Mouse (Mus musculus) forebrain, postnatal 0 days (tissue): ENCODE results near the gene Cd99l2. TPM values are rescaled to one million over a fixed set of nuclear protein-coding genes. Genes with fewer than 3 reads are reported as not detected.

ENCODE experiments used
- ATAC-seq: fragments of 200-750 bp; cut with Nextera tagmentation; 2 replicates; pipeline ENCODE4 v1.8.0; 2017; ENCODE audit warnings: mild to moderate bottlenecking, moderate library complexity
- DNase-seq: peaks from one replicate; pipeline ENCODE4 v3.0.0-alpha.2; 2015
- H3K27ac ChIP-seq: fragments of 300-500 bp; sonication (generic); 2 replicates; pipeline ENCODE4 v1.5.1; 2014; ENCODE audit warnings: low read depth, mild to moderate bottlenecking, antibody characterized with exemption, low read length, moderate library complexity, mixed read lengths
- H3K27me3 ChIP-seq: fragments of 300-500 bp; sonication (generic); 2 replicates; pipeline ENCODE4 v1.6.1; 2014; ENCODE audit warnings: mild to moderate bottlenecking, low read length, mixed read lengths; ENCODE audit not compliant: insufficient read depth
- H3K36me3 ChIP-seq: fragments of 300-500 bp; sonication (generic); 2 replicates; pipeline ENCODE4 v1.6.1; 2014; ENCODE audit warnings: mild to moderate bottlenecking, moderate library complexity; ENCODE audit not compliant: insufficient read depth
- H3K4me1 ChIP-seq: fragments of 300-500 bp; sonication (generic); 2 replicates; pipeline ENCODE4 v1.6.1; 2014; ENCODE audit warnings: antibody characterized with exemption; ENCODE audit not compliant: insufficient read depth
- H3K4me2 ChIP-seq: fragments of 300-500 bp; sonication (generic); 2 replicates; pipeline ENCODE4 v1.6.1; 2014; ENCODE audit warnings: low read depth, mild to moderate bottlenecking, moderate library complexity
- H3K4me3 ChIP-seq: fragments of 300-500 bp; sonication (generic); 2 replicates; pipeline ENCODE4 v1.5.1; 2014; ENCODE audit warnings: low read depth, low read length, mixed read lengths
- H3K9ac ChIP-seq: fragments of 300-500 bp; sonication (generic); 2 replicates; pipeline ENCODE4 v1.6.1; 2014; ENCODE audit warnings: mild to moderate bottlenecking
- H3K9me3 ChIP-seq: fragments of 300-500 bp; sonication (generic); 2 replicates; pipeline ENCODE4 v1.6.1; 2016; ENCODE audit warnings: low read length
- CTCF ChIP-seq: sonication (generic); IDR thresholded peaks from 2 replicates; pipeline ENCODE4 v1.5.1; 2016; ENCODE audit warnings: antibody characterized with exemption, control low read depth, low read depth
- WGBS: fragments of 180-500 bp; shearing (Covaris S2); extraction: QIAGEN DNeasy Blood & Tissue Kit; methylation state at CpG from one replicate; pipeline ENCODE4 v1.1.7; 2014; 5-methylcytosine and 5-hydroxymethylcytosine counted together
- polyA plus RNA-seq: library from polyadenylated mRNA; unstranded; fragments of >200 nt; fragmentation: Nextera tagmentation; extraction: Ambion mirVana; gene quantifications from 2 replicates; pipeline ENCODE4 v1.2.1, GENCODE M21; 2015
- total RNA-seq: library from RNA; depleted of rRNA; stranded (reverse); fragments of >200 nt; gene quantifications from 2 replicates; pipeline ENCODE4 v1.2.3, GENCODE M21; 2014

Cd99l2 gene
- total and polyA plus RNA-seq, 2 experiments from 2014 or later = 61.1 to 94.8 TPM

DNA sequence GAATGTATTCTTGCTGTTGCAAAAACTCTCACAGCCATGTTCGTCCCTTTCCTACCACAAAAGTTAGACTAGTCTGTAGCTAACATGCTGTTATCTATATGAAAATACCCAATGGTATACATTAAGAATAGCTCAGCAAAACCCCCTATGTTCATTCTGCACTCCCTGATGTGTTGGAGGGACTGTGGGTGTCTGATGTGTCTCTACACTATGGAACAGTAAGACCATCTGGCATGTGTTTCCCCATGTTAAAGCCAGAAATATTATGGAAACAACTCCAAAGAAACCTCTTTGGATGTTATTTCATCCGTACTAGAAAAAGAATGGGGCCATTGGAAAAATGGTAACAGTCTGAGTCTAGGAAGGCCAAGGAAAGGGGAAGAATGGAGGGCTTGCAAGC is 57.1 kb downstream of the Cd99l2 start:
- Histone ChIP-seq H3K4me3 (no peak overlapping the region), H3K27ac (no peak overlapping the region), H3K9ac (no peak overlapping the region), H3K27me3 (no peaks in the 10 kb centered on the region), H3K4me2 (no peak overlapping the region), H3K9me3 (no peaks in the 10 kb centered on the region), H3K36me3 (0 out of 2 replicates have a peak, but pooled peaks cover 4% of the 10 kb centered on the region), H3K4me1 (no peaks in the 10 kb centered on the region)
- DNase-seq (no peak), ATAC-seq (no peak; the same call in 1 of the 2 replicates)
- TF ChIP-seq CTCF = no peak
- 79% methylated on average over 2 of the region's 2 CpGs for WGBS

DNA sequence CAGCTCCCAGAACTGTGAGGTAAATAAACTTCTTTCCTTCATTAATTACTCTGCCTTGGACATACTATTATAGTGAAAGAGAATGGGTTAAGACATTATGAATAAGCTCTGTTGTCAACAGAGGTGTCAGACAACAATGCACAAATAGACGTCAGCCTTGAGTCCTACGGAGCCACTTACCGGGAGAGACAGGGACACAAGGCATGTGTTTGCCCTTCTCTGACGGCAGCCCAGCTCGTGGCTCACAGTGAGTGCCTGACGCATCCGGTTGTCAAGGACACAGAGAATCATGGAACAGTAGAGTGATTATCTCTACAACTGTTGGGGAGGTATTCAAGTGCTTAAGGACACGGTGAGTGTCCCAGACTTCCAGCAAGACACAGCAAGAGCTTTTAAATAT is 57.8 kb downstream of the Cd99l2 start:
- Histone ChIP-seq H3K27me3 (no peaks in the 10 kb centered on the region), H3K9ac (no peak overlapping the region), H3K9me3 (no peaks in the 10 kb centered on the region), H3K27ac (no peak overlapping the region), H3K4me2 (no peak overlapping the region), H3K4me1 (no peaks in the 10 kb centered on the region), H3K36me3 (no peaks in the 10 kb centered on the region), H3K4me3 (no peak overlapping the region)
- ATAC-seq (peak; percentile 59), DNase-seq (no peak)
- no peak for TF ChIP-seq CTCF
- 30% methylated on average over 8 of the region's 8 CpGs for WGBS

DNA sequence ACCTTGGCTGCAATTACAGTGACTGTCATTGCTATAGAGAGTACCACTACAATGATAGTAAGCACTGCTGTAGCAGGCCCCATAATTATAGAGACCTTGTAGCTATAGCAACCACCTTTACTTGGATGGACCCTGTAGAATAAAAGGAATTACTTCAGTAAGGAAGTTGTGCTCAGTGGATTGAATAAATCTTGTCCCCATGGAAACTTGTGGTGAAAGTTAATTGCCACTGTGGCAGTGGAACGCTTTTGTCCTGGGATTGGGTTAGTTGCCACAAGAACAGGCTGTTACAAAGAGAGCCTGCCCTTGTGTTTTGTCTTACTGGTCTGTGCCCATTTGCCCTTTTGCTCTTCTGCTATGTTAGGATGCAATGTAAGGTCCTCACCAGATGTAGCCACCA is 58.2 kb downstream of the Cd99l2 start:
- H3K9me3 ChIP-seq = no peaks in the 10 kb centered on the region
- H3K36me3 ChIP-seq = no peaks in the 10 kb centered on the region
- H3K27me3 ChIP-seq = no peaks in the 10 kb centered on the region
- H3K4me1 ChIP-seq = no peaks in the 10 kb centered on the region
- H3K4me2 ChIP-seq = no peak overlapping the region
- no peak for TF ChIP-seq CTCF
- WGBS = 40% methylated on average over 1 of the region's 1 CpGs
- ATAC-seq (peak; percentile 64), DNase-seq (no peak)
- no peak overlapping the region for H3K27ac ChIP-seq
- H3K4me3 ChIP-seq = no peak overlapping the region
- H3K9ac ChIP-seq = no peak overlapping the region

GRCm38 (mm10) chrX:71430900-71431299 is 61.7 kb downstream of the Cd99l2 start:
- Histone ChIP-seq H3K4me3 (no peak overlapping the region), H3K9ac (no peak overlapping the region), H3K9me3 (no peaks in the 10 kb centered on the region), H3K4me2 (no peak overlapping the region), H3K27ac (no peak overlapping the region), H3K27me3 (no peaks in the 10 kb centered on the region), H3K4me1 (no peaks in the 10 kb centered on the region), H3K36me3 (no peaks in the 10 kb centered on the region)
- no peak for TF ChIP-seq CTCF
- 90% methylated on average over 5 of the region's 5 CpGs for WGBS
- no peak for ATAC-seq
- no peak for DNase-seq

DNA sequence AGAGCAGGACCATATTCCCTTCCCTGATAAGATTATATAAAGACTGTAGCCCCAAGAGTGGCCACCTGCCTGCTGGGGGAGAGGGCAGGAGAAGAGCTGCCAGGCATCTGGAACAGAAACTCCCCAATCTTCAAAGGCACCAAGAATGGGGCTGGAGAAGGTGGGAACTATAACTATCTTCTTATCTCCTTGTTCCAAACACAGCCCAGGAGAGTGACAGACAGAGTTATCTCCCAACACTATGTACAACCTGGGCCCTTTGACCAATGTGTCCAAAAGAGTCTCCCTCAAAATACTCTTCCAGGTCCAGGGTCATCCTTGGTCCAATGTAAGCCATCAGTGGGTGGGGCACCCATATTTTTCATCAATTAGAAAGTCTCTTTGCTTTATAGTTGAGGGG is 65.2 kb downstream of the Cd99l2 start:
- Histone ChIP-seq H3K4me3 (no peak overlapping the region), H3K4me2 (no peak overlapping the region), H3K36me3 (no peaks in the 10 kb centered on the region), H3K9ac (no peak overlapping the region), H3K27ac (no peak overlapping the region), H3K9me3 (no peaks in the 10 kb centered on the region), H3K4me1 (no peaks in the 10 kb centered on the region), H3K27me3 (no peaks in the 10 kb centered on the region)
- no peak for TF ChIP-seq CTCF
- DNase-seq (no peak), ATAC-seq (no peak)

- Histone ChIP-seq H3K9me3 (no peaks in the 10 kb centered on the region), H3K4me3 (no peak overlapping the region), H3K36me3 (no peaks in the 10 kb centered on the region; the same call in 1 of the 2 replicates), H3K4me1 (no peaks in the 10 kb centered on the region), H3K27ac (no peak overlapping the region), H3K27me3 (no peaks in the 10 kb centered on the region), H3K4me2 (no peak overlapping the region), H3K9ac (no peak overlapping the region)
- 49% methylated on average over 9 of the region's 9 CpGs for WGBS
- peak; percentile 85 for TF ChIP-seq CTCF
- ATAC-seq (peak; percentile 91), DNase-seq (peak; percentile 82)
Observed at GRCm38 (mm10) chrX:71425746-71426519, 66.7 kb downstream of the Cd99l2 start.

DNA sequence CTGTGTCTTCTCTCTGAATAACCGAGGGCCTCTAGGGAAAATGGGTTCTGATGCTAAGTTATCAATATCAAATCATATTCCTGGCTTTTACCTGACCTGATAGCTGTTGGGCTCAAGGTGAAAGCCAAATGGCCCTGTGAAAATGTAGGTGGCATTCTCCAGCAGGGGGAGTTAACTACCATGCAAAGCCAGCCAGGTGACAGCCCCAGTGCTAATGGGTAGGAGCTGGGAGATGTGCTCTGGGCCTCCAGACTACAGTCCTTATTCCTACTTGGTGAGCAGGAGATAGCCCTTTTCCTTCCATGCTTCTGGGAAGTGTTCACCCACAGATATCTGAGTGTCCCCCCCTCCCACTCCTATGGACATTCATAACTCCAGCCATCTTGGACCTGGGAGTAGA is 67.8 kb downstream of the Cd99l2 start:
- peak; percentile 30 for TF ChIP-seq CTCF
- Histone ChIP-seq H3K9ac (no peak overlapping the region), H3K36me3 (peaks cover 3% of the 10 kb centered on the region; the same call in 1 of the 2 replicates), H3K27ac (no peak overlapping the region), H3K4me3 (no peak overlapping the region), H3K9me3 (no peaks in the 10 kb centered on the region), H3K4me1 (no peaks in the 10 kb centered on the region), H3K4me2 (no peak overlapping the region), H3K27me3 (no peaks in the 10 kb centered on the region)
- ATAC-seq (no peak), DNase-seq (no peak)
- 69% methylated on average over 1 of the region's 1 CpGs for WGBS
